Mouse (Mus musculus) forebrain, embryonic 10.5 days (tissue): ENCODE measurements at regions not wholly inside any gene's neighbourhood (a gene's known extent, or its start where the extent isn't known, plus 50 kb on each side); places are given as distances from the start of the nearest gene placed in this dataset.

Experiments
- DNase-seq: peaks from one replicate; pipeline ENCODE4 v3.0.0-alpha.2; 2017; ENCODE audit warnings: low spot score; ENCODE audit errors: extremely low spot score
- H3K27ac ChIP-seq: fragments of 300-500 bp; sonication (generic); 2 replicates; pipeline ENCODE4 v1.5.1; 2016; ENCODE audit warnings: mild to moderate bottlenecking
- H3K27me3 ChIP-seq: fragments of 300-500 bp; sonication (generic); 2 replicates; pipeline ENCODE4 v1.6.1; 2016; ENCODE audit warnings: mild to moderate bottlenecking; ENCODE audit not compliant: poor library complexity, severe bottlenecking
- H3K36me3 ChIP-seq: fragments of 300-500 bp; sonication (generic); replicated peaks from 2 replicates; pipeline ENCODE4 v1.6.1; 2016; ENCODE audit warnings: mild to moderate bottlenecking, moderate library complexity
- H3K4me1 ChIP-seq: fragments of 300-500 bp; sonication (generic); 2 replicates; pipeline ENCODE4 v1.6.1; 2016
- H3K4me3 ChIP-seq: fragments of 300-500 bp; sonication (generic); 2 replicates; pipeline ENCODE4 v1.5.1; 2016; ENCODE audit warnings: mild to moderate bottlenecking, moderate library complexity
- H3K9me3 ChIP-seq: fragments of 300-500 bp; sonication (generic); 2 replicates; pipeline ENCODE4 v1.6.1; 2016; ENCODE audit warnings: mild to moderate bottlenecking, moderate library complexity
- WGBS: fragments of 180-500 bp; shearing (Covaris S2); methylation state at CpG from one replicate; pipeline ENCODE4 v1.1.7; 2016; 5-methylcytosine and 5-hydroxymethylcytosine counted together

- DNase-seq = no peak
- H3K27me3 ChIP-seq = no peaks in the 10 kb centered on the region
- no peak overlapping the region for H3K27ac ChIP-seq
- 57% methylated on average over 6 of the region's 6 CpGs for WGBS
- no peaks in the 10 kb centered on the region for H3K36me3 ChIP-seq
- no peaks in the 10 kb centered on the region for H3K9me3 ChIP-seq
- no peaks in the 10 kb centered on the region for H3K4me1 ChIP-seq
- H3K4me3 ChIP-seq = no peak overlapping the region
Observed at GRCm38 (mm10) chr3:131812968-131813367, 248.4 kb downstream of the Papss1 start.

DNA sequence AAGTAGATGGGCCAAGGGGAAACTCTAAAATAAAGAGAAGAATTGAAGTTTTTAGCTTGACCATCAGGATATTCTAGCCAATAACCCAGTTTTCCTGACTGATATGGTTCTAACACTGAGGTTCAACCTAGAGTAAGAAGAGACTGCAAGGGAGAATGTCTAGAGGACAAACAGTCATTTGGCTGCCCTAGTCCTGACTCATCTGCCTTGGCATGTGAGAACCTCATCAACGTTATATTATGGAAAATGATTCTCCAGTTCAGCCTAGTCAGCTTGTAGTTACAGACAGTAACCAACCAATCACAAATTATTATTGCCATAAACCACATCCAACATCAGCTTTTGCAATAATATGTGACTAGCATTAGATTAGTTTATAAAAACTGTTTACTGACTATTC, 254.2 kb downstream of the Papss1 start:
- H3K9me3 ChIP-seq = no peaks in the 10 kb centered on the region
- no peak overlapping the region for H3K27ac ChIP-seq
- no peaks in the 10 kb centered on the region for H3K27me3 ChIP-seq
- no peaks in the 10 kb centered on the region for H3K36me3 ChIP-seq
- WGBS = 89% methylated on average over 1 of the region's 1 CpGs
- no peak overlapping the region for H3K4me3 ChIP-seq
- H3K4me1 ChIP-seq = no peaks in the 10 kb centered on the region
- DNase-seq = no peak

DNA sequence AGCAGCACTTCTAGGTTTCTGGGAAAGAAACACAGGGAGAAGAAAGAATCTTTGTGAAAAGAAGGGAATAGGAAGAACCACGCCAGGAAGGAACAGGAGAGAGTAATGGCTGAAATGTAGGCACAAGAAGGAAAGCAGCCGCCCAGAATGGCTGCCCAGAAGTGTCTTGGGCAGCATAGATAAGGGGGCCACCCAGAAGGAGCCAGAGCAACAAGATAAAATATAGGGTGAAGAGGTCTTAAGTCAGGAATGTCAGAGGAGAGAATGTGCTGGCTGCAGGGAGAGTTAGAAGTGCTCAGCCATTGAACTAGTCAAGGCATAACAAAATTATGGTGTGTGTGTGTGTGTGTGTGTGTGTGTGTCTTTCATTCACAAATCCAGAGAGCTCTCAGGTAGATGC, 227.7 kb upstream of the Dkk2 start:
- Histone ChIP-seq H3K4me1 (no peaks in the 10 kb centered on the region), H3K4me3 (no peak overlapping the region), H3K27ac (no peak overlapping the region), H3K36me3 (no peaks in the 10 kb centered on the region), H3K27me3 (no peaks in the 10 kb centered on the region), H3K9me3 (no peaks in the 10 kb centered on the region)
- DNase-seq = no peak
- 74% methylated on average over 2 of the region's 2 CpGs for WGBS

- DNase-seq = no peak
- Histone ChIP-seq H3K27me3 (no peaks in the 10 kb centered on the region), H3K4me3 (no peak overlapping the region), H3K4me1 (no peaks in the 10 kb centered on the region), H3K36me3 (no peaks in the 10 kb centered on the region), H3K27ac (no peak overlapping the region), H3K9me3 (no peaks in the 10 kb centered on the region)
- whole genome bisulfite sequencing = 85% methylated on average over 12 of the region's 12 CpGs
Observed at GRCm38 (mm10) chr3:131859083-131859482, 226.0 kb upstream of the Dkk2 start.

DNA sequence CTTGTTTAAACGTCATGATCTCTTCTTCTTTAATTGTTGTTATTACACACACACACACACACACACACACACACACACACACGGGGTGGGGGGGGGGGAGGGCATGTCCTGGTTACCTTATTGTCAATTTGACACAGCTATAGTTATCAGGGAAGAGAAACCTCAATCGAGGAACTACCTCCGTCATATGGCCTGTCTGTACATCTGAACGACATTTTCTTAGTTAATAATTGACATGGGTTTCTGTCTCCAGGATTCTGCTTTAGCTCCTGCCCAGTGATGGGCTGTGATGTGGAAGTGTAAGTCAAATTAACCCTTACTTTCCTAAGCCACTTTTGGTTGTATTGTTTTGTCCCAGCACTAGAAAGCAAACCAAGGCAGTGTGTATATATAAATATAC, 220.0 kb upstream of the Dkk2 start:
- H3K27ac ChIP-seq = no peak overlapping the region
- H3K4me1 ChIP-seq = no peaks in the 10 kb centered on the region
- H3K27me3 ChIP-seq = no peaks in the 10 kb centered on the region
- 75% methylated on average over 5 of the region's 5 CpGs for WGBS
- H3K36me3 ChIP-seq = no peaks in the 10 kb centered on the region
- no peak for DNase-seq
- no peak overlapping the region for H3K4me3 ChIP-seq
- H3K9me3 ChIP-seq = no peaks in the 10 kb centered on the region

GRCm38 (mm10) chr3:131867266-131867665, 217.8 kb upstream of the Dkk2 start:
- H3K4me3 ChIP-seq = no peak overlapping the region
- H3K27ac ChIP-seq = no peak overlapping the region
- WGBS = 83% methylated on average over 3 of the region's 3 CpGs
- no peaks in the 10 kb centered on the region for H3K4me1 ChIP-seq
- no peaks in the 10 kb centered on the region for H3K9me3 ChIP-seq
- no peaks in the 10 kb centered on the region for H3K36me3 ChIP-seq
- DNase-seq = no peak
- H3K27me3 ChIP-seq = no peaks in the 10 kb centered on the region

DNA sequence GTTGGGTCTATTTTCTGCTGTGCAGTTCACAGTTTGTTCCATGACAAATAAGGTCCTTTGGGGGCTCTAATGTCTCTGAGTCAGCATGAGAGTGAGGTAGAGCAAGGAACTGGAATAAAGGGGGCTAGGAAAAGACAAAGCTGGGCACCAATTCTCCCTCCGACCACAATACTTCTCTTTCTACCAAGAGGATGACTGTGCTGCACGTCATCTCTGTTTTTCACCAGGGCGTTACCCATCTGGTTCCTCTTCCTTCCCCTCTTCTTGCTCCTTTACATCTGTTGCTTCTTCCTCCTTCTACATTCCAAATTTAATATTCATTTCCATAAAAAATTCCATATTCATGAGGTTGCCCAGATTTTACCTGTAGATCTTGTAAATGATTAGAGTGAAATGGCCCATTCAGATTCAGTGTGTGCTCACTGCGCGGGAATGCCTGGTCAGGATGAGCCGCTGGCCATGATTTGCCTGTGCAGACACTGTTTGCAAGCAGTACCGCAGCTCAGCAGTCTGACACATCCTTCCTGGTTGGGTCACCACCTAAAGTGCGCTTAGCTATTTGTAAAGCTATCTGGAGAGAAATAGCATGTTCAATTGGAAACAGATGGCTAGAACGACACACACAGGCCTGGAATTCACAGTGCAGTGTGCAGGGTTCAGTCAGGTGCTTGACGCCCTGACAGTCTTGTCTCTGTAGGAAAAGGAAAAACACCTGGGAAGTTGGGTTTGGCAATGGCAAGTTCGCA, 216.7 kb upstream of the Dkk2 start:
- no peak for DNase-seq
- WGBS = 72% methylated on average over 11 of the region's 11 CpGs
- Histone ChIP-seq H3K4me3 (no peak overlapping the region), H3K27me3 (no peaks in the 10 kb centered on the region), H3K9me3 (no peaks in the 10 kb centered on the region), H3K27ac (no peak overlapping the region), H3K4me1 (no peaks in the 10 kb centered on the region), H3K36me3 (no peaks in the 10 kb centered on the region)

GRCm38 (mm10) chr3:131869306-131869705, 215.8 kb upstream of the Dkk2 start:
- WGBS = 90% methylated on average over 4 of the region's 4 CpGs
- DNase-seq = no peak
- no peak overlapping the region for H3K4me3 ChIP-seq

GRCm38 (mm10) chr3:131882667-131883066, 202.4 kb upstream of the Dkk2 start:
- Histone ChIP-seq H3K27me3 (no peaks in the 10 kb centered on the region), H3K36me3 (no peaks in the 10 kb centered on the region), H3K27ac (no peak overlapping the region), H3K9me3 (no peaks in the 10 kb centered on the region), H3K4me1 (no peaks in the 10 kb centered on the region), H3K4me3 (no peak overlapping the region)
- no peak for DNase-seq

More at GRCm38 (mm10) chr3:131869306-131869705, 215.8 kb upstream of the Dkk2 start:
- Histone ChIP-seq H3K36me3 (no peaks in the 10 kb centered on the region), H3K9me3 (no peaks in the 10 kb centered on the region), H3K4me1 (no peaks in the 10 kb centered on the region), H3K27me3 (no peaks in the 10 kb centered on the region), H3K27ac (no peak overlapping the region)

- DNase-seq = no peak
- Histone ChIP-seq H3K27ac (no peak overlapping the region), H3K27me3 (no peaks in the 10 kb centered on the region), H3K4me1 (no peaks in the 10 kb centered on the region), H3K9me3 (no peaks in the 10 kb centered on the region), H3K4me3 (no peak overlapping the region), H3K36me3 (no peaks in the 10 kb centered on the region)
- 91% methylated on average over 5 of the region's 5 CpGs for WGBS
Observed at GRCm38 (mm10) chr3:131886470-131886869, 198.6 kb upstream of the Dkk2 start.

DNA sequence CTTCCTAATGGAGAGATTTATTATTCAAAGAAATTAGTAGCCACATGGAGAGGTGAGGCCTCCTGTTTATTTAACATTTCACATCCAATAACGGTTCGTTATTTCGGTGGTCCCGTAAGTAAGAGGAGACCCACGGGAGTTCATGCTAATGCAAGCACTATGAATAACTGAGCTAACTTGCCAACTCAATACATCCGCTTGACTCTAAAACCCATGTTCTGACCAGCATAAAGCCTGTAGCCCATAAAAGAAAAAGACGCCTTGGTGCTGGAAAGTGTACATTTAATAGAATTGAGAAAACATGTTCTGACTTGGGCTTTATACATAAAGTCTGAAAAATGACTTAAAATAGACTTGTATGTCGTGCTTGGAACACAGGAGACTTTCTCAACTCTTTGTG, 198.1 kb upstream of the Dkk2 start:
- DNase-seq = no peak
- WGBS = 92% methylated on average over 8 of the region's 8 CpGs
- no peak overlapping the region for H3K4me3 ChIP-seq
- no peaks in the 10 kb centered on the region for H3K36me3 ChIP-seq
- H3K9me3 ChIP-seq = no peaks in the 10 kb centered on the region
- no peaks in the 10 kb centered on the region for H3K4me1 ChIP-seq
- H3K27ac ChIP-seq = no peak overlapping the region
- no peaks in the 10 kb centered on the region for H3K27me3 ChIP-seq

DNA sequence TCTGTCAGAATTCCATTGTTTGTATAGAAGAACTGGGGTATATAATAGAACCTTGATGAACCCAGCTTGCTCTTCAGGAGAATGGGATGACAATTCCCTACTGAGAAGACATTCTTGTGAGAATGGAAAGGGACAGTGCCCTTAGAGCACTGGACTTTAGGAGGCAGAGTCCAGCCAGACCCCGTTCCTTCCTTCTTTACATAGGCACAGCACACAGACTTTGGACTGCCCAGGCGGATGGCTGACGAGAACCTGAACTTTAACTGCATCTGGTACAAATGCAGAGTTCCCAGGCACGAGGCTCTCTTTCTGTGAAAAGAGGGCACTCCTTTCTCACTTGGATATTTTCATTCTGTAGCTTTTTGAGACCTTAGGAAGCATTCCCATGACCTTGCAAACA, 197.4 kb upstream of the Dkk2 start:
- Histone ChIP-seq H3K4me3 (no peak overlapping the region), H3K27me3 (no peaks in the 10 kb centered on the region), H3K4me1 (no peaks in the 10 kb centered on the region), H3K27ac (no peak overlapping the region), H3K9me3 (no peaks in the 10 kb centered on the region), H3K36me3 (no peaks in the 10 kb centered on the region)
- DNase-seq = no peak
- 86% methylated on average over 4 of the region's 4 CpGs for WGBS

GRCm38 (mm10) chr3:131891941-131892340, 193.2 kb upstream of the Dkk2 start:
- no peaks in the 10 kb centered on the region for H3K36me3 ChIP-seq
- H3K4me1 ChIP-seq = no peaks in the 10 kb centered on the region; the same call in 1 of the 2 replicates
- H3K9me3 ChIP-seq = no peaks in the 10 kb centered on the region
- H3K4me3 ChIP-seq = no peak overlapping the region
- 89% methylated on average over 7 of the region's 7 CpGs for WGBS
- DNase-seq = no peak
- no peaks in the 10 kb centered on the region for H3K27me3 ChIP-seq
- no peak overlapping the region for H3K27ac ChIP-seq
